Mouse (Mus musculus): Measurements from ENCODE around the gene Smco3.

- TF ChIP-seq POLR2A (IDR thresholded peaks at IDR 0.05; ENCODE audit: low read depth, low read length), result no peak
- no peak for TF ChIP-seq CTCF (IDR thresholded peaks at IDR 0.05; ENCODE audit: borderline replicate concordance, insufficient read depth, low read length)
These were observed 2.1 kb upstream of the Smco3 start for GRCm38 (mm10) chr6:136837323-136837722.

All from embryonic fibroblast, embryonic 13.5 days (primary cell).